Mouse (Mus musculus) liver, postnatal 0 days (tissue): Measurements from ENCODE around the gene Zfp27. TPM values are rescaled to one million over a fixed set of nuclear protein-coding genes. Genes with fewer than 3 reads are reported as not detected.

Experiments used
- ATAC-seq: fragments of 200-750 bp; cut with Nextera tagmentation; 2 replicates; pipeline ENCODE4 v1.8.0; 2017; ENCODE audit warnings: mild to moderate bottlenecking, moderate library complexity
- DNase-seq: peaks from one replicate; pipeline ENCODE4 v3.0.0-alpha.2; 2016
- H3K27ac ChIP-seq: fragments of 300-500 bp; sonication (generic); 2 replicates; pipeline ENCODE4 v1.5.1; 2014; ENCODE audit warnings: antibody characterized with exemption, moderate library complexity, mild to moderate bottlenecking, low read depth
- H3K27me3 ChIP-seq: fragments of 300-500 bp; sonication (generic); 2 replicates; pipeline ENCODE4 v1.6.1; 2014; ENCODE audit warnings: low read length, control low read depth, mixed read lengths; ENCODE audit not compliant: insufficient read depth
- H3K36me3 ChIP-seq: fragments of 300-500 bp; sonication (generic); replicated peaks from 2 replicates; pipeline ENCODE4 v1.6.1; 2014; ENCODE audit warnings: mild to moderate bottlenecking, control low read depth, low read length, moderate library complexity, mixed read lengths; ENCODE audit not compliant: insufficient read depth
- H3K4me1 ChIP-seq: fragments of 300-500 bp; sonication (generic); 2 replicates; pipeline ENCODE4 v1.6.1; 2014; ENCODE audit warnings: antibody characterized with exemption, mild to moderate bottlenecking, control low read depth; ENCODE audit not compliant: insufficient read depth
- H3K4me2 ChIP-seq: fragments of 300-500 bp; sonication (generic); 2 replicates; pipeline ENCODE4 v1.6.1; 2014; ENCODE audit warnings: low read depth, mild to moderate bottlenecking, low read length, moderate library complexity, mixed read lengths
- H3K4me3 ChIP-seq: fragments of 300-500 bp; sonication (generic); 2 replicates; pipeline ENCODE4 v1.5.1; 2014; ENCODE audit warnings: low read depth, low read length
- H3K9ac ChIP-seq: fragments of 300-500 bp; sonication (generic); replicated peaks from 2 replicates; pipeline ENCODE4 v1.6.1; 2014; ENCODE audit warnings: mild to moderate bottlenecking, moderate library complexity
- H3K9me3 ChIP-seq: fragments of 300-500 bp; sonication (generic); 2 replicates; pipeline ENCODE4 v1.6.1; 2016; ENCODE audit warnings: mild to moderate bottlenecking, control low read depth, low read length, mixed read lengths
- CTCF ChIP-seq: sonication (generic); IDR thresholded peaks from 2 replicates; pipeline ENCODE4 v1.5.1; 2016; ENCODE audit warnings: antibody characterized with exemption, low read depth
- EP300 ChIP-seq: IDR thresholded peaks from 2 replicates; pipeline ENCODE4 v1.6.1; 2016; ENCODE audit warnings: antibody characterized with exemption, low read depth, mild to moderate bottlenecking
- WGBS: fragments of 180-500 bp; shearing (Covaris S2); extraction: QIAGEN DNeasy Blood & Tissue Kit; methylation state at CpG from one replicate; pipeline ENCODE4 v1.1.7; 2014; ENCODE audit not compliant: insufficient replicate concordance; 5-methylcytosine and 5-hydroxymethylcytosine counted together
- polyA plus RNA-seq: library from polyadenylated mRNA; unstranded; fragments of >200 nt; fragmentation: Nextera tagmentation; extraction: Ambion mirVana; gene quantifications from 2 replicates; pipeline ENCODE4 v1.2.1, GENCODE M21; 2015

Zfp27 gene
- polyA plus RNA-seq, 1 experiment from 2014 or later = 1.5 TPM

- no peak overlapping the region for H3K4me3 ChIP-seq
- no peaks in the 10 kb centered on the region for H3K27me3 ChIP-seq
- ATAC-seq (no peak), DNase-seq (no peak)
- no peaks in the 10 kb centered on the region for H3K4me1 ChIP-seq
- H3K27ac ChIP-seq = no peak overlapping the region
- peaks cover 2% of the 10 kb centered on the region; the same call in 1 of the 2 replicates for H3K36me3 ChIP-seq
- WGBS = 63% methylated on average over 2 of the region's 2 CpGs
- no peak overlapping the region for H3K4me2 ChIP-seq
- H3K9me3 ChIP-seq = no peaks in the 10 kb centered on the region
- no peak overlapping the region for H3K9ac ChIP-seq
- TF ChIP-seq CTCF (no peak), EP300 (no peak)
Observed at GRCm38 (mm10) chr7:29942740-29943139, 36.4 kb upstream of the Zfp27 start.

- Histone ChIP-seq H3K9ac (no peak overlapping the region), H3K36me3 (peaks cover 6% of the 10 kb centered on the region), H3K4me3 (no peak overlapping the region), H3K27ac (no peak overlapping the region), H3K4me1 (no peaks in the 10 kb centered on the region), H3K4me2 (no peak overlapping the region), H3K27me3 (no peaks in the 10 kb centered on the region), H3K9me3 (no peaks in the 10 kb centered on the region)
- DNase-seq = no peak
- 85% methylated on average over 11 of the region's 11 CpGs for WGBS
- TF ChIP-seq CTCF (no peak), EP300 (no peak)
- no peak for ATAC-seq
Observed at GRCm38 (mm10) chr7:29941027-29941426, 34.7 kb upstream of the Zfp27 start.

- Histone ChIP-seq H3K27me3 (no peaks in the 10 kb centered on the region), H3K27ac (no peak overlapping the region), H3K9ac (no peak overlapping the region), H3K4me3 (no peak overlapping the region), H3K4me1 (no peaks in the 10 kb centered on the region), H3K9me3 (no peaks in the 10 kb centered on the region), H3K4me2 (no peak overlapping the region), H3K36me3 (peaks cover 25% of the 10 kb centered on the region)
- TF ChIP-seq EP300 = no peak
- TF ChIP-seq CTCF = no peak
- DNase-seq (no peak), ATAC-seq (no peak)
- 77% methylated on average over 6 of the region's 6 CpGs for WGBS
Observed at GRCm38 (mm10) chr7:29938856-29939255, 32.5 kb upstream of the Zfp27 start.

- H3K27me3 ChIP-seq = no peaks in the 10 kb centered on the region
- H3K4me1 ChIP-seq = no peaks in the 10 kb centered on the region
- H3K27ac ChIP-seq = no peak overlapping the region
- no peak for TF ChIP-seq CTCF
- no peak for TF ChIP-seq EP300
- H3K4me2 ChIP-seq = no peak overlapping the region
- DNase-seq (no peak), ATAC-seq (no peak)
- H3K9me3 ChIP-seq = no peaks in the 10 kb centered on the region
- WGBS = 78% methylated on average over 2 of the region's 2 CpGs
- no peak overlapping the region for H3K4me3 ChIP-seq
- H3K36me3 ChIP-seq = no peaks in the 10 kb centered on the region
- no peak overlapping the region for H3K9ac ChIP-seq
Observed at GRCm38 (mm10) chr7:29922780-29923179, 16.4 kb upstream of the Zfp27 start.

GRCm38 (mm10) chr7:29921439-29922093 is 15.2 kb upstream of the Zfp27 start:
- Histone ChIP-seq H3K27me3 (no peaks in the 10 kb centered on the region), H3K27ac (no peak overlapping the region), H3K9me3 (no peaks in the 10 kb centered on the region), H3K4me1 (no peaks in the 10 kb centered on the region), H3K4me2 (no peak overlapping the region), H3K36me3 (no peaks in the 10 kb centered on the region), H3K4me3 (no peak overlapping the region), H3K9ac (no peak overlapping the region)
- no peak for DNase-seq
- TF ChIP-seq CTCF = no peak
- 77% methylated on average over 6 of the region's 6 CpGs for WGBS
- ATAC-seq = no peak

- Histone ChIP-seq H3K9ac (no peak overlapping the region), H3K27me3 (no peaks in the 10 kb centered on the region), H3K4me2 (no peak overlapping the region), H3K36me3 (peaks cover 12% of the 10 kb centered on the region), H3K4me1 (no peaks in the 10 kb centered on the region), H3K9me3 (peaks cover 8% of the 10 kb centered on the region; the same call in 1 of the 2 replicates), H3K4me3 (no peak overlapping the region), H3K27ac (no peak overlapping the region)
- TF ChIP-seq CTCF = no peak
- TF ChIP-seq EP300 = no peak
- 81% methylated on average over 4 of the region's 4 CpGs for WGBS
- ATAC-seq (no peak), DNase-seq (no peak)
Observed at GRCm38 (mm10) chr7:29918062-29918453, 11.7 kb upstream of the Zfp27 start.
